Mouse (Mus musculus): ENCODE data around the gene Tctex1d4. TPM values are rescaled to one million over a fixed set of nuclear protein-coding genes. Genes with fewer than 3 reads are reported as not detected.

Gene Tctex1d4
- 1 to 10 TPM in 1 of 2 experiments, under 1 TPM in 1; 0.95 to 2.3 TPM for total RNA-seq (2021)
- long read RNA-seq, experiment 1: 0 reads
- long read RNA-seq, experiment 2, partial matches to known transcripts: 0 of 5 reads
- long read RNA-seq, experiment 2, other reads (novel, unspliced or antisense): 3 of 5 reads

GRCm38 (mm10) chr4:117126675-117127290 is at the start of gene Tctex1d4:
Tctex1d4 (plus strand) TSS chr4:117126794.
- DNase-seq (ENCODE audit: low spot score in 2 of 2): no peak

DNA sequence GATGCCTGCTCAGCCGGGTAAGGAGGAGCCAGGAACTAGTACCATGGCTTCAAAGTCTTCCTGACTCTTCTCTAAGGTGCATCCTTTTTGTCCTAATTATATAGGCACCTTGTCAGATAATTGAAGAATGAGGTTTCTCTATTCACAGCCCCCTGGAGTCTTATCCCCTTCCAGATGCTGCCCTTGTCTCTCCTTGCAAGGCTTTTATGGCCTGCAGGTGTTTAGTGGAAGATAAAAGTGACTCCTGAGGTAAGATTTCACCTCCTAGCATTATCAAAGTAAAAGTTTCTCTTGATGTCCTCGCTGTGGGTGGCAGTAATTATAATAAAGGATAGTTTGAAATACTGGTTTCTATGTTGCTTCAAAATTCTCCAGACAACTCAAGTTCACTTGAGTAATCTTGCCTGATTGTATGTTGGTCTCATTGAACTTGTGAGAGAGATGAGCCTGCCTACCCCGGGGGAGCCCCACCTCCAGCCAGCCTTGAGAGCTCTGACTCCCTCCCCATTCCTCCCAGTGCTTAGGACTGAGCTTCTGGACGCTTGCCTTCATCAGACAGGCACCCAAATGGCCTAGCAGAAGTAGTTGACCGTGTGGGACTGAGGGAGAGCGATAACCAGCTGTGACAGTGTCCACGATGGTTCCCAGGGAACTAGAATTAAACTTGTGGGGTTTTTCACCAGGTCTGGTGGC is 38.5 kb upstream of the Tctex1d4 start:
- DNase-seq (ENCODE audit: low spot score in 2 of 2): no peak

DNA sequence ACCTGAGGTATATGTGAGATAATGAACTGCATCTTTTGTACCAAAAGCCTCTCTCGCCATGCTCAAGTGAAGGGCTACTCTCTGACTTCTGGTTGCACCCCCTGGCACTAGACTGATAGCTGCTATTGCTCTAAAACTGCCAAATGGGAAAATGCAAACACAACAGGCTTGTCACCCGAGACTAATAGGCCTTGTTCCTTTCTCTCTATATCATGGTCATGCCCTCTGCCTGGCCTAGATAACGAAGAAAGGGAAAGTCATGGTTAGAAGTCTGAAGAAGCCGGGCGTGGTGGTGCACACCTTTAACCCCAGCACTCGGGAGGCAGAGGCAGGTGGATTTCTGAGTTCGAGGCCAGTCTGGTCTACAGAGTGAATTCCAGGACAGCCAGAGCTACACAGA is 36.0 kb upstream of the Tctex1d4 start:
- no peak for DNase-seq (ENCODE audit: low spot score in 2 of 2)

DNA sequence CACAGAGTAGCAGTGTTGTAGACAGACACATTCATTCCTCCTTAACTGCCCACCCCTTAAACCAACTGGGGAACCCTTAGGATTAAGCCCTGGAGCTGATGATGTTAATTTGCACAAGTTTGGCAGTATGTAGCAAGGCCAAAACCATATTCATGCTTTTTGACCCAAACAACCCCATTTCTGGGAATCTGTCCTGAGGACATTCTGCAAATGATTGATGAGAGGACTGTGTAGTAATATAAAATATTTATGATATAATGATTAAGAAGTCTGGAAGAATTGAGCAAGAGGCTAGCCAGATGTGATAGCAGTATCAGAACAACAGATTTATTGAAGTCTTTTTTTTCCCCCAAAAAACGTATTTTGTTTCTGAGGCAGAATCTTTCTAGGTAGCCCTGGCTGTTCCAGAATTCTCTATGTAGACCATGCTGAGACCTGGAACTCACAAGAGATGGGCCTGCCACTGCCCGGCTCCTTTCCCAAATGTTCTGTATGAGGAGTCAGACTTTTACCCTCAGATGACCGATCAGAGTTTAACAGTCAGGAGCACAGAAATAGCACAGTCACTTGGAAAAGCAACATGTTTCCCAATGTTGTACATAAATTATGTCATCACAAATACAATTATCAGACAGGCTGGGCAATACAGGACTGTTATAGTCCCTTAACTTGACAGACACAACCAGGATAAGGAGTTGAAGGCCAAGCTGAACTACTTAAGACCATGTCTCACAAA is 31.8 kb upstream of the Tctex1d4 start:
- DNase-seq (ENCODE audit: low spot score in 2 of 2): no peak

DNA sequence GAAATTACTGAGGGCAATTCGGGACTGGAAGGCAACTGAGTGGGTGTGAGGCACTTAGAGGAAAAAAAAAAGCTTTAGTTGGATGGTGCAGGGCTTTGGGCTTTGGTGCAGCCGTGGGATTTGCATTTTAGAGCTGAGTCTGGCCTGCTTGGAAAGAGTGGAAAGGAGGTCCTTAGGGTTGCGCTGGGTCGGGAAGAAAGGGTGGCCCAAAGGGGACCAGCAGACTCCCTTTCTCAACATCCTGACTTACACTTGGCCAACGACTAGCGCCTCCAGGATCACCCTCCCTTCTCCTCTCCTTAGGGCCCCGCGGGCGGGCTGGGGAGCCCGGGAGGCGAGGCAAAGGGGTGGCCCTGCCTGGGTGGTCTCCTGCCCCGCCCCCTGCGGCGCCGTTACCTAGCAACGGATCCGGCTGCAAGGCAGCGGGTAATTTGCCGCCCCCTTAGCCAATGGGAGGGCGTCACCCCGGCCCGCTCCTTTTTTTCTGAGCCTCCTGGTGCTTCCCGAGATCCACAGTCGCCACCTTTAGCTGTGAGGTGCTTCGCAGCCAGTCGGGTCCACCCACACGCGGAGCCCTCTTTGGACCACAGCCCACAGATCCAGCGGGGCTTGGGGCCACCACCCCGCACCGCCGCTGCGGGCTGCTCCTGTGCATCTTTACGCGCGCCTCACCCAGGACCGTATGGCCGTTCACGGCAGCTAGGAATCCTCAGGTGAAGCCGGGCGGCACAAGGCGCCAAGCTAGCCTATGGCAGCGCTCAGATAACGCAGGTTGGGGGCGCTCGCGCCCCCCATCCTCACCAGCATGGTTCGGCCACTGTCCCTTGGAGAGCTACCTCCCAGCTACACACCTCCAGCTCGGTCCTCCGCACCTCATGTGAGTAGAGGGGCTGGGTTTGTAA is 30.8 kb upstream of the Tctex1d4 start, which contains the start of gene Ptch2:
Gene Ptch2 (plus strand): TSS at position 525 of the 902 bp plus-strand sequence.
- DNase-seq (ENCODE audit: low spot score in 2 of 2): peak; percentile 53

DNA sequence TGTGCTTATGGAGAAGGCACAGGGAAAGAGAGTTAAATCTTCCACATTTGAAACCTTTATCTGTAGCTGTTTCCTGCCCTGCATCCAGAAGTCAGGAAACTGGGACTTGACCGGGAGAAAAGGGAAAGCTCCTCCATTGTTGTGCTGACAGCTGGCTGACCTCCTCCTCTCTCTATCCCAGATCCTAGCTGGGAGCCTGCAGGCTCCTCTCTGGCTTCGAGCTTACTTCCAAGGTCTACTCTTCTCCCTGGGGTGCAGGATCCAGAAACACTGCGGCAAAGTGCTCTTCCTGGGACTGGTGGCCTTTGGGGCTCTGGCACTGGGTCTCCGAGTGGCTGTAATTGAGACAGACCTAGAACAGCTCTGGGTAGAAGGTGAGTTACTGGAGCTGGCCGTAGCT is 29.9 kb upstream of the Tctex1d4 start:
- DNase-seq (ENCODE audit: low spot score in 2 of 2): no peak

DNA sequence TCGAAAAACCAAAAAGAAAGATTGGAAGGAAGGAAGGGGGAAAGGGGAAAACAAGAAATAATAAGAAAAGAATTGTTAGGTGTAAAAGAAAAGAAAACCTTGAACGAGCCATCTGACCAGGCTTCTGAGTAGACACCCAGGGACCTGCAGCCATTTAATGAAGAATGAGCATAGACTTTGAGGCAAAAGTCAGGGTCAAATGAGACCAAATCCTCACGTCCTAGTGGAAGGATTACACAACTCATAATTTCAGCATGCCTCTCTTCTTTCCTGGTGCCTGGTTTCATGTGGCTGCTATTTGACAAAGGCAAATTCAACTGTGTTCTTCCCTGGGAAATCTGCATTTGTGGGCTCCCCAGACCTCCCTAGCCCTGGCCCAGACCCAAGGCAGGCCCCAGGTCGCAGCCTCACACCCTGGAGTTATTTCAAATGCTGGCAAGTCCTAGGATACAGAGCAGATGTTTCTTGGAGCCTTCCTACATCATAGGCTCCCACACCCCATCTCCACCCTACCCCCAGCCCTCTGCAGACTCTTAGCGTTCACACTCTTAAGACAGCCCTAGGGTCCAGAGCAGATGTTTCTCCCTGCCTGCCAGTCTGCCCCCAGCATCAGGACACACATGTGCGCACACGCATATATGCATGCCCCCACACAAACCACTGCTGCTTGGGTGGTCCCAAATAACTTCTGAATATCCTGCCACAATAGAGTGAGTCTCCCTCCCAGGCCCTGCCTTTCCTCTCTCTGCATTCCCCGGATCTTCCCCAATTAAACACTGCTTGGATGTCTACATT is 28.4 kb upstream of the Tctex1d4 start:
- DNase-seq (ENCODE audit: low spot score in 2 of 2): no peak

DNA sequence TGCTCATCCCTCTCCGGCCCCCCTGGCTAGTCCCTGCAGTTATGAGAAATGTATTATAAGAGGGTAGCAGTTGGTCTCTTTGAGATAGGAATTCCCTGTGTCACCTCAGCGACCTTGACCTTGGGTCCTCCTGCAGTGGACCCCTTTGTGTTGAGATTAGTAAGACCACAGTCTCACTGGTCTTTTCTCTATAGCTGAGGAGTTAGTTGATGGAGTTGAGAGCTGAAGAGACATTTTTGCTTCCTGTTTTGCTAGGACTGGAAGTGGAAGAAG is 27.9 kb upstream of the Tctex1d4 start:
- no peak for DNase-seq (ENCODE audit: low spot score in 2 of 2)

- no peak for DNase-seq (ENCODE audit: low spot score in 2 of 2)
These were observed 26.6 kb upstream of the Tctex1d4 start for GRCm38 (mm10) chr4:117100036-117100435.

- DNase-seq (ENCODE audit: low spot score in 2 of 2): no peak
These were observed 25.4 kb upstream of the Tctex1d4 start for GRCm38 (mm10) chr4:117101218-117101617.

DNA sequence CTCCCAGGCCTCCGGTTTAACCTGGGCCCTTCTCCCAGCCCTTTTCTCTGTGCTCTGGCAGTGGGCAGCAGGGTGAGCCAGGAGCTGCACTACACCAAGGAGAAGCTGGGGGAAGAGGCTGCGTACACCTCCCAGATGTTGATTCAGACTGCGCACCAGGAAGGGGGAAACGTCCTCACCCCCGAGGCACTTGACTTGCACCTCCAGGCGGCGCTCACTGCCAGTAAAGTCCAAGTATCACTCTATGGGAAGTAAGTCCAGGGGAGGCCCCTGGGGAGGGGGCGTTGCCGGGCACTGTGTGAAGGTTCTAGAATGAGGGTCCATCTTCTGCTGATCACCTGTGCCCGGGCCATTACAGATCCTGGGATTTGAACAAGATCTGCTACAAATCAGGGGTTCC is 21.9 kb upstream of the Tctex1d4 start:
- DNase-seq (ENCODE audit: low spot score in 2 of 2): no peak

DNA sequence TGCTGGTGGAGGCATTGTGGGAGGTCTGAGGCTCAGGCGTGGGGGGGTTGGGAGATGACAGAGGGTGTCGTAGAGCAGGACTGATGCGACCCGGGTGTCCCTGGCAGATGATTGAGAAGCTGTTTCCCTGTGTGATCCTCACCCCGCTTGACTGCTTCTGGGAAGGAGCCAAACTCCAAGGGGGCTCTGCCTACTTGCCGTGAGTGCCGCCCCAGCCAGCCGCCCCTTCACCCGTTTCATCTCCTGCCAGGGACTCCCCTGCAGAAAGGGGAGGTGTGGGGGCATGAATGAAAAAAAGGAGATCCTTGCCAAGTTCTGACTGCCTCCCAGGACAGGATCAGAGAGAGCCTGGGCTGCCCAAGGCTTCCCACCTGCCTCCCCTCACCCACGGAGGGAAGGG is 21.5 kb upstream of the Tctex1d4 start:
- no peak for DNase-seq (ENCODE audit: low spot score in 2 of 2)

DNA sequence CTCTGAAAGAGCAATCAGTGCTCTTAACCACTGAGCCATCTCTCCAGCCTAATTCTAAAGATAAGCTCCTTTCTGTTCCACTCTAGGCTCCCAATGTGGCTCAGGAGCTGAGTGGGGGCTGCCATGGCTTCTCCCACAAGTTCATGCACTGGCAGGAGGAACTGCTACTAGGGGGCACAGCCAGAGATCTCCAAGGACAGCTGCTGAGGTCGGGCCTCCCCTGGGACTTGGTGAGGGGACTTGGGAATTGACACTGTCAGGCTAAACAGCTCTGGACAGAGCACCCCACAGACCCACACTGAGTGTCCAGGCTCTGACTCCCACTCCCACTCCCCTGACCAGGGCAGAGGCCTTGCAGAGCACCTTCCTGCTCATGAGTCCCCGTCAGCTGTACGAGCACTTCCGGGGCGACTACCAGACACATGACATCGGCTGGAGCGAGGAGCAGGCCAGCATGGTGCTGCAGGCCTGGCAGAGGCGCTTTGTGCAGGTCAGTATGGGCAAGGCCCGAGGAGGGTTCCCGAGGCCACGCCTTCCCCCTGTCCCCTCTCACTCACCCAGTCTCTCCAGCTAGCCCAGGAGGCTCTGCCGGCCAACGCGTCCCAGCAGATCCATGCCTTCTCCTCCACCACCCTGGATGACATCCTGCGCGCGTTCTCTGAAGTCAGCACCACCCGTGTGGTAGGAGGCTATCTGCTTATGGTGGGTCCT is 18.6 kb upstream of the Tctex1d4 start:
- no peak for DNase-seq (ENCODE audit: low spot score in 2 of 2)

DNA sequence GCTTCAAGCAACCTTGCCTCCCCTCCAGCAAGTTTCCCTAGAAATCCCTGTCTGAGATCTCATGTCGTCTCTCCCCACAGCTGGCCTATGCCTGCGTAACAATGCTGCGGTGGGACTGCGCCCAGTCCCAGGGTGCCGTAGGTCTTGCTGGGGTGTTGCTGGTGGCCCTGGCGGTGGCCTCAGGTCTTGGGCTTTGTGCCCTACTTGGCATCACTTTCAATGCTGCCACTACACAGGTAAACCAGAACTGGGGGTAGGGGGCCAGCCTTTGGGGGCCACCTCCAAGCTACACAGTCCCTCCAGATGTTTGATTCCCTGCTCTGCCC is 18.1 kb upstream of the Tctex1d4 start:
- DNase-seq (ENCODE audit: low spot score in 2 of 2): no peak

DNA sequence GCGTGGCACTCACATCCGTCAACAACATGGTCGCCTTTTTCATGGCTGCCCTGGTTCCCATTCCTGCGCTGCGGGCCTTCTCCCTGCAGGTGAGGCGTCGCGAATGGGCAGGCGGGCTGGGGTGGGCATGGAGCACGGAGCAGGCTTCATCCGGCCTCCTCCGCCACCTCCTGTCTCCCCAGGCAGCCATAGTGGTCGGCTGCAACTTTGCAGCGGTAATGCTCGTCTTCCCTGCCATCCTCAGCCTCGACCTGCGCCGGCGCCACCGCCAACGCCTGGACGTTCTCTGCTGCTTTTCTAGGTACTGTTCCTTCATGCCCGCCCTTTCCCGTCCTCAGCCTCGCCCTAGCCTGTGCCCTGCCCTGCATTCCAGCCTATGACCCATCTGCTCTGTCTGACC is 17.3 kb upstream of the Tctex1d4 start:
- no peak for DNase-seq (ENCODE audit: low spot score in 2 of 2)

- DNase-seq (ENCODE audit: low spot score in 2 of 2): no peak
These were observed 16.3 kb upstream of the Tctex1d4 start for GRCm38 (mm10) chr4:117110249-117110648.

GRCm38 (mm10) chr4:117110985-117111384 is 15.6 kb upstream of the Tctex1d4 start:
- DNase-seq (ENCODE audit: low spot score in 2 of 2): no peak

- no peak for DNase-seq (ENCODE audit: low spot score in 2 of 2)
These were observed 13.4 kb upstream of the Tctex1d4 start for GRCm38 (mm10) chr4:117113237-117113636.

DNA sequence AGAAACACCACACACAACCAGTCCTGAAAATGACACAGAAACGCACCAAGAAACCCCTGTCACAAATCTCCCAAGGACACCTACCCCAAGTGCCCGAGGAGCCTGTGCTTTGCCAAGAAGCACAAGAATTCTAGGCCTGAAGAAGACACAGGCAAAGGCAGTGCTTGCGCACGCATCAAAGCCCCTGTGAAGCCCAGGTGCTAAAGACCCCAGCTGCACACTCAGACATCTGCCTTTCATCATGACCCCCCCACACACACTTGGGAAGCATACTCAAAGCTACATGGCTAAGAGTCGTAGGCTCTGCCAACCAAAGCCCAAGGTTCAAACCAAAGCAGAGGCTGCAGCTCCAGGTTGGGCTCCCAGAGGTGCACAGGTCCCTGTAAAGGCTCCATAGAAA is 11.0 kb upstream of the Tctex1d4 start:
- no peak for DNase-seq (ENCODE audit: low spot score in 2 of 2)

GRCm38 (mm10) chr4:117117931-117118330 is 8.7 kb upstream of the Tctex1d4 start:
- no peak for DNase-seq (ENCODE audit: low spot score in 2 of 2)

Measured in layer of hippocampus, postnatal 14 days (tissue).